Mouse (Mus musculus) limb, embryonic 14.5 days (tissue): Measurements from ENCODE around the gene Gm21992. TPM values are rescaled to one million over a fixed set of nuclear protein-coding genes. Genes with fewer than 3 reads are reported as not detected.

ENCODE experiments used
- ATAC-seq: fragments of 200-750 bp; cut with Nextera tagmentation; 2 replicates; pipeline ENCODE4 v1.8.0; 2017; ENCODE audit warnings: low read depth, moderate number of reproducible peaks, moderate TSS enrichment; ENCODE audit not compliant: low FRiP score
- DNase-seq: peaks from one replicate; pipeline ENCODE4 v3.0.0-alpha.2; 2015; ENCODE audit warnings: low spot score
- H3K27ac ChIP-seq: fragments of 300-500 bp; sonication (generic); replicated peaks from 2 replicates; pipeline ENCODE4 v1.5.1; 2014; ENCODE audit warnings: low read depth, mild to moderate bottlenecking, low read length, moderate library complexity, mixed read lengths
- H3K27me3 ChIP-seq: fragments of 300-500 bp; sonication (generic); 2 replicates; pipeline ENCODE4 v1.6.1; 2014; ENCODE audit warnings: low read length, mixed read lengths; ENCODE audit not compliant: control insufficient read depth, insufficient read depth
- H3K36me3 ChIP-seq: fragments of 300-500 bp; sonication (generic); 2 replicates; pipeline ENCODE4 v1.6.1; 2014; ENCODE audit warnings: mild to moderate bottlenecking, low read length, moderate library complexity, mixed read lengths; ENCODE audit not compliant: control insufficient read depth, insufficient read depth
- H3K4me1 ChIP-seq: fragments of 300-500 bp; sonication (generic); 2 replicates; pipeline ENCODE4 v1.6.1; 2014; ENCODE audit warnings: antibody characterized with exemption, low read length, mixed read lengths; ENCODE audit not compliant: control insufficient read depth, insufficient read depth
- H3K4me2 ChIP-seq: fragments of 300-500 bp; sonication (generic); replicated peaks from 2 replicates; pipeline ENCODE4 v1.6.1; 2014; ENCODE audit warnings: low read depth, mild to moderate bottlenecking, low read length, moderate library complexity; ENCODE audit not compliant: severe bottlenecking
- H3K4me3 ChIP-seq: fragments of 300-500 bp; sonication (generic); replicated peaks from 2 replicates; pipeline ENCODE4 v1.5.1; 2014; ENCODE audit warnings: low read length
- H3K9ac ChIP-seq: fragments of 300-500 bp; sonication (generic); 2 replicates; pipeline ENCODE4 v1.6.1; 2014; ENCODE audit warnings: mild to moderate bottlenecking, low read depth, low read length, moderate library complexity; ENCODE audit not compliant: severe bottlenecking
- H3K9me3 ChIP-seq: fragments of 300-500 bp; sonication (generic); 2 replicates; pipeline ENCODE4 v1.6.1; 2016; ENCODE audit warnings: low read length; ENCODE audit not compliant: control insufficient read depth
- POLR2A ChIP-seq: fragments of 200-500 bp; IDR thresholded peaks from 2 replicates; pipeline ENCODE4 v1.8.0; 2012; ENCODE audit warnings: inconsistent platforms, mild to moderate bottlenecking, moderate library complexity, borderline replicate concordance; ENCODE audit not compliant: insufficient read depth, insufficient read length; ENCODE audit errors: extremely low read depth
- WGBS: fragments of 180-500 bp; shearing (Covaris S2); extraction: QIAGEN DNeasy Blood & Tissue Kit; methylation state at CpG from one replicate; pipeline ENCODE4 v1.1.7; 2014; 5-methylcytosine and 5-hydroxymethylcytosine counted together
- polyA plus RNA-seq, 2 experiments: library from polyadenylated mRNA; depleted of rRNA in 1 of 2; stranded (reverse) in 1 of 2; unstranded in 1 of 2; fragments of >200 nt; fragmentation: Nextera tagmentation in 1 of 2; extraction: Ambion mirVana in 1 of 2; gene quantifications; 2 replicates each; pipeline versions ENCODE4 v1.2.1 to v1.2.3; 2012 to 2014

Gm21992 gene
- polyA plus RNA-seq, 2 experiments, result 15.5 to 36.0 TPM

GRCm38 (mm10) chr19:4749975-4750374 lies 61.4 kb downstream of the Gm21992 start:
- H3K4me3 ChIP-seq, result no peak overlapping the region
- no peak for TF ChIP-seq POLR2A
- no peak for ATAC-seq
- H3K9ac ChIP-seq, result no peak overlapping the region
- H3K4me1 ChIP-seq, result no peaks in the 10 kb centered on the region
- no peaks in the 10 kb centered on the region for H3K9me3 ChIP-seq
- no peaks in the 10 kb centered on the region for H3K27me3 ChIP-seq
- H3K4me2 ChIP-seq, result no peak overlapping the region
- WGBS, result 84% methylated on average over 6 of the region's 6 CpGs
- H3K36me3 ChIP-seq, result no peaks in the 10 kb centered on the region; the same call in 1 of the 2 replicates
- no peak for DNase-seq
- H3K27ac ChIP-seq, result no peak overlapping the region

DNA sequence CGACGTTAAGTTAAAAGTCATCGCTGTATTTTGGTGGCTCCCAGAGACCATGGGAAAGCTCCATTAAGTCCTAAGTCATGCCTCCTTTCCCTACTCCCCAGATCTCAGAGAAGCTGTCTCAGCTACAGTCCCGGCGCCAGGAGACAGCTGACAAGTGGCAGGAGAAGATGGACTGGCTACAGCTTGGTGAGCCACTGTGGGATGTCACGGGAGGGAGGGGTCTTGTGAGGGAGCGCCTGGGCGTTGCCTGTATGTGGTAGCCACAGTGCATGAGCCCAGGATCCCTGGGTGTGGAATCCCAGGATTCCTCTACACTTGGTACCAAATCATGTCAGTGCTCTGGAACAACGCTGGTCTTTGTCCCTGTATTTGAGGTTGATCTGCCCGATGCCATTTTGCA lies 62.9 kb downstream of the Gm21992 start:
- Histone ChIP-seq H3K36me3 (no peaks in the 10 kb centered on the region; the same call in 1 of the 2 replicates), H3K27me3 (no peaks in the 10 kb centered on the region), H3K4me3 (no peak overlapping the region), H3K4me1 (no peaks in the 10 kb centered on the region), H3K9ac (no peak overlapping the region), H3K9me3 (no peaks in the 10 kb centered on the region), H3K27ac (no peak overlapping the region), H3K4me2 (no peak overlapping the region)
- TF ChIP-seq POLR2A, result no peak
- ATAC-seq, result no peak
- DNase-seq, result no peak
- 87% methylated on average over 10 of the region's 10 CpGs for WGBS

DNA sequence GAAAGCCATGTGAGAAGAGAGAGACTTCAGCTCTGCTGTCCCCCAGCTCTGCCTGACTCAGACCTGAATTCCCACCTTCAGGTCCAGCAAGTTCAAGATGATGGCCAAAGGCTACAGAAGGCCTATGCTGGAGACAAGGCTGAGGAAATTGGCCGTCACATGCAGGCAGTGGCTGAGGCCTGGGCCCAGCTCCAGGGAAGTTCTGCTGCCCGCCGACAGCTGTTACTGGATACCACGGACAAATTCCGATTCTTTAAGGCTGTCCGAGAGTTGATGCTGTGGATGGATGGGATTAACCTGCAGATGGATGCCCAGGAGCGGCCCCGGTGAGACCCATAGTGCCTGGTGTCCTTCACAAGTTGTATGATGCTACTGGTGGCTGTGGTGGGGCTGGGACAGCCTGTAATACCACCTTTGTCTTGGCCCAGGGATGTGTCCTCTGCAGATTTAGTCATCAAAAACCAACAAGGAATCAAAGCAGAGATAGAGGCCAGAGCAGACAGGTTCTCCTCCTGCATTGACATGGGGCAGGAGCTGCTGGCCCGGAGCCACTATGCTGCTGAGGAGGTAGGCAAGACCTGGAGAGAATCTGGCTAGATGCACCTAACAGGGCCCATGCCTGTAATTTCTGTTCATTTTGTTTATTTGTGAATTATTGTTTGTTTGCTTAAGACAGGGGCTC lies 63.6 kb downstream of the Gm21992 start:
- H3K9ac ChIP-seq, result no peak overlapping the region
- no peaks in the 10 kb centered on the region for H3K27me3 ChIP-seq
- ATAC-seq (no peak), DNase-seq (no peak)
- H3K27ac ChIP-seq, result no peak overlapping the region
- H3K4me3 ChIP-seq, result no peak overlapping the region
- H3K9me3 ChIP-seq, result no peaks in the 10 kb centered on the region
- 90% methylated on average over 9 of the region's 9 CpGs for WGBS
- TF ChIP-seq POLR2A, result no peak
- H3K36me3 ChIP-seq, result no peaks in the 10 kb centered on the region; the same call in 1 of the 2 replicates
- H3K4me2 ChIP-seq, result no peak overlapping the region
- H3K4me1 ChIP-seq, result no peaks in the 10 kb centered on the region

DNA sequence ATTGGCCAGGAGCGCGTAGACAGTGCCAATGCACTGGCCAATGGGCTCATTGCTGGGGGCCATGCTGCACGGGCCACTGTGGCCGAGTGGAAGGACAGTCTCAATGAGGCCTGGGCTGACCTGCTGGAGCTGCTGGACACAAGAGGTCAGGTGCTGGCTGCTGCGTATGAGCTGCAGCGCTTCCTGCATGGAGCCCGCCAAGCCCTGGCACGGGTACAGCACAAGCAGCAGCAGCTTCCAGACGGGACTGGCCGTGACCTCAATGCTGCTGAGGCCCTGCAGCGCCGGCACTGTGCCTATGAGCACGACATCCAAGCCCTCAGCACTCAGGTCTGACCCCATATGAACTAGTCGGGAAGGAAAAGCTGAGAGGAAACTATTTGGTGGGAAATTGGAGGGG lies 64.8 kb downstream of the Gm21992 start:
- 84% methylated on average over 14 of the region's 14 CpGs for WGBS
- H3K4me1 ChIP-seq, result no peaks in the 10 kb centered on the region
- TF ChIP-seq POLR2A, result no peak
- H3K27ac ChIP-seq, result no peak overlapping the region
- H3K27me3 ChIP-seq, result no peaks in the 10 kb centered on the region
- H3K4me2 ChIP-seq, result no peak overlapping the region
- H3K36me3 ChIP-seq, result no peaks in the 10 kb centered on the region; the same call in 1 of the 2 replicates
- no peak overlapping the region for H3K4me3 ChIP-seq
- H3K9ac ChIP-seq, result no peak overlapping the region
- ATAC-seq (no peak), DNase-seq (no peak)
- no peaks in the 10 kb centered on the region for H3K9me3 ChIP-seq

GRCm38 (mm10) chr19:4745681-4746080 lies 65.7 kb downstream of the Gm21992 start:
- WGBS, result 95% methylated on average over 10 of the region's 10 CpGs
- no peak overlapping the region for H3K27ac ChIP-seq
- DNase-seq, result no peak
- TF ChIP-seq POLR2A, result no peak
- H3K4me2 ChIP-seq, result no peak overlapping the region
- no peaks in the 10 kb centered on the region; the same call in 1 of the 2 replicates for H3K36me3 ChIP-seq
- no peaks in the 10 kb centered on the region for H3K4me1 ChIP-seq
- ATAC-seq, result no peak
- no peaks in the 10 kb centered on the region for H3K9me3 ChIP-seq
- H3K4me3 ChIP-seq, result no peak overlapping the region
- H3K9ac ChIP-seq, result no peak overlapping the region
- no peaks in the 10 kb centered on the region for H3K27me3 ChIP-seq
